Mouse (Mus musculus): ENCODE data around the gene Lysmd4.

- TF ChIP-seq POLR2A (IDR thresholded peaks at IDR 0.05; ENCODE audit: extremely low read depth, insufficient read depth, low read length) (no peak), CTCF (IDR thresholded peaks at IDR 0.05; ENCODE audit: extremely low read depth, insufficient read depth, low read length) (no peak)
Measured at GRCm38 (mm10) chr7:67203625-67204024, 18.7 kb upstream of the Lysmd4 start.

Data from cortical plate, adult 2 months (tissue).